Mouse (Mus musculus) testis, adult 10 weeks (tissue): Measurements from ENCODE around the gene Mrm2. TPM values are rescaled to one million over a fixed set of nuclear protein-coding genes. Genes with fewer than 3 reads are reported as not detected.

Source experiments
- polyA plus RNA-seq: library from polyadenylated mRNA; stranded (reverse); fragments of 350-450 nt; fragmentation: Illumina TruSeq; extraction: RNeasy Lipid Tissue Mini Kit (QIAGEN cat#74804); gene quantifications from one replicate; pipeline ENCODE4 v1.2.3, GENCODE M21; 2014; ENCODE audit warnings: low read depth, low replicate concordance

The Mrm2 gene
- polyA plus RNA-seq = 0.20 TPM

GRCm38 (mm10) chr5:140331615-140332512 lies at the start of gene Mrm2:
Gene Mrm2, minus strand, starts transcription at chr5:140331898.

GRCm38 (mm10) chr5:140321042-140321755 lies 10.5 kb downstream of the Mrm2 start, which contains the start of the genes Mad1l1 and Nudt1:
Gene Mad1l1, minus strand, starts transcription at chr5:140321552.
Gene Nudt1, plus strand, starts transcription at chr5:140321656.

Other genes starting within 250 kb of the Mrm2 start
- gene Mad1l1, start 10.3 kb downstream of the Mrm2 start, polyA plus RNA-seq = 0.46 TPM
- gene Nudt1, start 10.2 kb downstream of the Mrm2 start, polyA plus RNA-seq = 0.70 TPM
- gene Snx8, start 57.4 kb upstream of the Mrm2 start, polyA plus RNA-seq = 0.07 TPM
- 112 TPM for gene Eif3b, start 87.4 kb upstream of the Mrm2 start, polyA plus RNA-seq
- gene Gm4869, start 113.7 kb upstream of the Mrm2 start, polyA plus RNA-seq = not detected
- not detected for gene Chst12, start 173.7 kb upstream of the Mrm2 start, polyA plus RNA-seq
- gene Grifin, start 233.2 kb upstream of the Mrm2 start, polyA plus RNA-seq = not detected